Mouse (Mus musculus): Measurements from ENCODE around the gene Eif2ak4.

The Eif2ak4 gene

DNA sequence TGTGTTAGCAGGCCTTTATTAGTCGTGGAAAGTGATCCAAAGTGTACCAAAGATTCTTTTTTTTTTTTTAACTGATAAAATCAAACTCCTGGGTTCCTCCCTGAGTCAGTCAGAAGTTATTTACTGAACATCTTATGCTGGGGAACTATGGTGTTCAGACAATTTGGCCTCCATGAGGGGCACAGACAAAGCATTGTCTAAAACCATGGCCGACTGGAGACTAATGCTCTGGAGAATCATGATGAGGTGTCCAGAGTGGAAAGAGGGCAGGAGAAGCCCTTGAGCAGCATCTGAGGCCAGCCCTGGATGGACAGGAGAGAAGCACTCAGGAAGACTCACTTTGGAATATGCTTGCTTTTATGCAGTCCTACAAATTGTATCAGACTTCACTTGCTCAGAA lies 18.4 kb downstream of the Eif2ak4 start:
- DNase-seq: no peak

DNA sequence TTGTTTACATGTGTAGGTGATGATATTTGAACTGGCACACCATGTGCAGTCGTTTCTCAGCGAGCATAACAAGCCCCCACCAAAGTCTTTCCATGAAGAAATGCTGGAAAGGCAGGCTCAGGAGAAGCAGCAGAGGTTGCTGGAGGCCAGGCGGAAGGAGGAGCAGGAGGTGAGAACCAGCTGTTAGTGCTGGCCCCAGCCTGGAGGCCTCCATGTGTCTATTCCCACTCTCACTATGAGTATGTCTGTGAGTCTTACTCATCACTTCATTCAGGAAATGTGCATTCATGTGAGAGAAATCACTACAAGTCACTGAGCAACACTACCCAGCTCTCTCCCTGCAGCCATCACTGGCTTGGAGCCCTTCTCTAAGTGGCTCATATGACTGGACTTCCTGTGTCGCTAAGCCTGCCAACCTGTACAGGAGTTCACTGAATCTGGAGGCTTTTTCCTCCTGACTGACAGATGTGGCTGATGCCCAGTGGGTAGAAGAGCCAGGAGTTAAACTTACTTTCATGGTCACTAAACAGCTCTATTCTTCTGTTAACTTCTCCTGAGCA lies 20.0 kb downstream of the Eif2ak4 start:
- DNase-seq: no peak

DNA sequence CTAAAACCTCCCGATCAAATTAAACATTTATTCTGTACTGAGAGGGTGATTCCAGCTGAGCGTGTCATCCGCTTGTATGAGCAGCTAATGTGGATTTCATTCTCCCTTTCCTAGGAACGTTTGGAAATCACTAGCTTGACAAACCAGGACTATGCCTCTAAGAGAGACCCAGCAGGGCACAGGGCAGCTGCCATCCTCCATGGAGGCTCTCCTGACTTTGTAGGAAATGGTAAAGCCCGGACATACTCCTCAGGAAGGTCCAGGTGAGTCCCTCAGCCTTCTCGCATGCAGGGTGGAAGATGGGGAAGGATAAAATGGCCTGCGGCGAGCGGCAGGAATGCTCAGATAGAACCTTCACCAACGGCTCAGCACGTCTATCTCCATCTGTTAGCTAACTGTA lies 24.4 kb downstream of the Eif2ak4 start:
- no peak for DNase-seq

GRCm38 (mm10) chr2:118415601-118416355 lies 27.4 kb downstream of the Eif2ak4 start:
- no peak for DNase-seq

DNA sequence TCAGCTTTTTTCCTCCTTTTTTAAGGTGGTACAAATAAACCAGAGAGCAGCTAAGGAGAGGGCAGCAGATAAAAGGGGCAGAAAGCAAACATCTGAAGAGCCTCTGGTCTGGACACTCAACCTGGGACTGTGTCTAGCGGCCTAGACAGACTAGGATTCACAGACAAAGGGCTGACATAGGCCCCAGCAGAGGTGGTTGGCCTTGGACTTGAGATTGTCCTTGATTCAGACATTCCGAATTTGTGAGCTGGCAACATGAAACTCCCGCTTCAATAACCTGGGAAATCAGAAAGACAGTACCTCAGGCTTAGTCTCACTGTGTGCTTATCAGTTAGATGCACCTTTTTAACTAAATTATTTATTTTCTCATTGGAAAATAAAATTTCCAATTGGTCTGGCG lies 29.7 kb downstream of the Eif2ak4 start:
- DNase-seq: no peak

DNA sequence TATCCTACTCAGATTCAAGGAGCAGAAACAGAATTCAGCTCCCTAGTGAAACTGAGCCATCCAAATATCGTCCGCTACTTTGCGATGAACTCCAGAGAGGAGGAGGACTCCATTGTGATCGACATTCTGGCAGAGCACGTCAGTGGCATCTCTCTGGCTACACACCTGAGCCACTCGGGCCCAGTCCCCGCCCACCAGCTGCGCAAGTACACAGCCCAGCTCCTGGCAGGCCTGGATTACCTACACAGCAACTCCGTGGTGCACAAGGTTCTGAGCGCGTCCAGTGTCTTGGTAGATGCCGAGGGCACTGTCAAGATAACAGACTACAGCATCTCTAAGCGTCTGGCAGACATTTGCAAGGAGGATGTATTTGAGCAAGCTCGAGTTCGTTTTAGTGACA lies 33.5 kb downstream of the Eif2ak4 start:
- no peak for DNase-seq

- no peak for DNase-seq
Measured at GRCm38 (mm10) chr2:118422385-118422784, 34.0 kb downstream of the Eif2ak4 start.

DNA sequence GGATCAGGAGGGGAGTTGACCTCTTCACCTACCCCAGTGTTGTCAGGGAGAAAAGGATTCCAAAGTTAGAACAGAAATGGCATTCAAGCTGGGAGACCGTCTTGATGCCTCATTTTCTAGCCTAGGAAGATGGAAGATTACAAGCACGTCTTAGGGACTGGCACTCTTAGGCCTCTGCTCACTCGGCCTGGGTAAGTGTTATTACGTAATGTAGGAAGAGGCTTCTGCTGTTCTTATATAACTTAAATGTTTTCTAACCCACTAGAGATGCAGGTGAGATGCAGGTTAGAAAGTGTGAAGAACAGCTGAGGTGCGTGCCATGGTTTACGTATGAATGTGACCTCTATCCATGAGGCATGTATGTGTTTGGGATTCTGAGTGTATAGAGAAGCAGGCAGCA lies 39.9 kb downstream of the Eif2ak4 start:
- DNase-seq: no peak

DNA sequence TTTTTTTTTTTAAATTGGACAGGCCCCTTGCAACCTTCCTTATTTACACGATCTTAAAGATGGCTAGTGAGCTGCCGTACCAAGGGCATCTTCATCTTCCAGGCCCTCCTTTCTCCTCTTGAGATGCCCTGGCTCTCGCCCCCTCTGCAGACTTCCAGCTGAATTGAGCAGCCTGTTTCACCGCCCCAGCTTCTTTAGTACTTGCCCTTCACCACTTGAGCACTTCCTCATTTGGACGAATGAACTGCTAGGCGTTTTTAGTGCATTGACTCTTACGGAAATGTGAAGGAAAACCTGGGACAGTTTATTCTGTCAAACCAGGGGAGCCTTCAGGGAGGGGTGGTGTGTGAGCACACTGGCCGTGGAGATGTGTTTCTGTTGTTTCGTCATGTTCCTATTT lies 40.9 kb downstream of the Eif2ak4 start:
- DNase-seq: no peak

GRCm38 (mm10) chr2:118430630-118431029 lies 42.2 kb downstream of the Eif2ak4 start:
- no peak for DNase-seq

DNA sequence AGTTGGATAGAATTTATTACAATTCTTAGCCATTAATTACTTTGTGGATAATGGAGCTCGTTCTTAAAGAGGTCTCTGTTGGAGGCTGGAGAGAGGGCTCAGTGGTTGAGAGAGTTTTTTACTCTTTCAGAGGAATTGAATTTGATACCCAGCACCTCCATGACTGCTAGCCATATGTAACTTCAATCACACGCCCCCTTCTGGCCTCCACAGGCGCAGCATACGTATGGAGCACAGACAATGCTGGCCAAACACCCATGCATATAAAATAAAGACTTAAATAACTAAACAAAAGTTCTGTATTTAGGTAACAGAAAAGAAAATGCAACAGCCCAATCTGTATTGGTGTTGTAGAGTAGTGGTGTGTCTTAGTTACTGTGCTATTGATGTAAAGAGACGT lies 43.2 kb downstream of the Eif2ak4 start:
- DNase-seq: peak; percentile 64

DNA sequence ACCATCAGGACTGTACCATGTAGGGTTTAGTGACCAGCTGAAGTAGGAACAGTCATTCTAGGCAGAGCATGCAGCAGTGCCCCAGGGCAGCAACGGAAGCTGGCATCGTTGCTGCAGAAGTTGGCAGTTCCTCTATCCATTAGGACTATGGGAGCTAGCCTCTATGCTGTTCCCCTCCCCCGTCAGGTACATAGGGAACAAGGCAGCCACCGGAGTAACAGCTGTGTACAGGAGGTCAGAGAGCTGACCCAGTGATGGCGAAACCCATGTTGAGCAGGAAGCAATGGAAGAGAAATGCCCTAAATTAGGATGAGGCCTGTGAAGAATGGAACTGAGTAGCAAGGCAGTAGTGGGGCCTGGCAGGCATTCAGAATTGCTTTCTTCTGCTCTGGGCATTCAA lies 53.8 kb downstream of the Eif2ak4 start:
- no peak for DNase-seq

DNA sequence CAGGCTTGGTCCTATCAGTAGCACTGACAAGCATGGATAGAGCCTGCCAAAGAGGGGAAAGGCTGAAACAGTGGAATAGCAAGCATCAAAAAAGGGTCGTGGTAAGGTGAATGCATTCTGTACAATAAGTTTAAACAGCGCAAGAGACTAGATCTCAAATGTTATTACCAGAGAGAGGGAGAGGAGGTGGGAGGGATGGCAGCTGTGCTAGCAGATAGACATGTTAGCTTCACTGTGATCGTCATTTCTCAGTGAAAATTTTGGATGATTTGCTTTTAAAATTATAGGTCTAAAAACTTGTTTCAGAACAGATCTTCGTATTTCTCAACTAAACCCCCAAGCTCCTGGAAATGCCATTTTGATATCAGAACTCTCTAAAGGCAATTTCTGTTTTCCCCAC lies 54.3 kb downstream of the Eif2ak4 start:
- DNase-seq: no peak

GRCm38 (mm10) chr2:118445696-118446674 lies 57.6 kb downstream of the Eif2ak4 start:
- DNase-seq: no peak

DNA sequence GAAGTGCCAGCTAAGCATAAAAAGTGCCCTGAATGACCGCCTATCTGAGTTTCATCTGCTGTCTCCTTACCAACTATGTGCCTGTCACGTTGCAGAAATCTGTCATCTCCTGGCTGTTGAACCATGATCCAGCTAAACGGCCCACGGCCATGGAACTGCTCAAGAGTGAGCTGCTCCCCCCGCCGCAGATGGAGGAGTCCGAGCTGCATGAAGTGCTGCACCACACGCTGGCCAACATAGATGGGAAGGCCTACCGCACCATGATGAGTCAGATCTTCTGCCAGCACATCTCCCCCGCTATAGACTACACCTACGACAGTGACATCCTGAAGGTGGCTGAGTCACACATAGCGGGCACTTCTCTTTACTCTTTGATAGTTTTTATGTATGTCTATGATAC lies 59.8 kb downstream of the Eif2ak4 start:
- DNase-seq: no peak

GRCm38 (mm10) chr2:118451056-118451455 lies 62.6 kb downstream of the Eif2ak4 start:
- DNase-seq: no peak

GRCm38 (mm10) chr2:118457029-118457428 lies 68.6 kb downstream of the Eif2ak4 start:
- DNase-seq: no peak

DNA sequence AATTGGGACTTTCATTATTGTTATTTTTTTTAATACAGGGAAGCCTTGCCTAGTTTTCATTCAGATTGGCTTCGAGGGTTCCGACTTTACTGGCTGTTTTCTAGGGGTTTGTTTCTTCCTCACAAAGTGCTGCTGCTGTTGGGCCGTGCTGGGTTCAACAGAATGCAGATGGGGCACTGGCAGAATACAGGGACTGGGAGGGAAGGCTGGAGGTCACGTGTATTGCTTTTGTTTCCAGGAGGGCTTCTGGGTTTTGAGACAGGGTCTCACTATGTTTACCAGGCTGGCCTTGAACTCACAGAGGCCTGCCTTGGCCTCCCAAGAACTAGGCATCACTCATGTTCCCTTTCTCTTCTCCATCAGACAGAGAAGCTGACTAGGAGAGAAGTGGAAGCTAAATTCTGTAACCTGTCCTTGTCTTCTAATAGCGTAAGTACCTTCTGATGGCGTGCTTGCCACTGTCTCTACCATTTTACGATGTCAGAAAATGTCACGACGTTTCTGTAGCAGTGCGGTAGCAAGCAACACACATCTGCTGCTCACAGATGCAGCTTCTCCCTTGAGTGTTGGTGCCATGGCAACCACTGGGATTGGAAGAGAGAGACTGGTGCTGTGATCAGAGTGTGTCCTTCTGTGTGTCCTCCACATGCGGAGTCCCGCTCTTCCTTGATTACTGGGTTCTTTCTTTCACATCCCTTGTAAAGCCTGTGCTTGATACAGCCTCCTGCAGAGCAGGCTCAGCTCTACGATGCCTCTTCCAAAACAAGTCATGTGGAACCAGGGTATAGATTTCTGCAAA lies 69.2 kb downstream of the Eif2ak4 start:
- DNase-seq: no peak

- DNase-seq: no peak
Measured at GRCm38 (mm10) chr2:118461480-118462165, 73.2 kb downstream of the Eif2ak4 start.

- DNase-seq: no peak
Measured at GRCm38 (mm10) chr2:118463480-118463879, 75.1 kb downstream of the Eif2ak4 start.

DNA sequence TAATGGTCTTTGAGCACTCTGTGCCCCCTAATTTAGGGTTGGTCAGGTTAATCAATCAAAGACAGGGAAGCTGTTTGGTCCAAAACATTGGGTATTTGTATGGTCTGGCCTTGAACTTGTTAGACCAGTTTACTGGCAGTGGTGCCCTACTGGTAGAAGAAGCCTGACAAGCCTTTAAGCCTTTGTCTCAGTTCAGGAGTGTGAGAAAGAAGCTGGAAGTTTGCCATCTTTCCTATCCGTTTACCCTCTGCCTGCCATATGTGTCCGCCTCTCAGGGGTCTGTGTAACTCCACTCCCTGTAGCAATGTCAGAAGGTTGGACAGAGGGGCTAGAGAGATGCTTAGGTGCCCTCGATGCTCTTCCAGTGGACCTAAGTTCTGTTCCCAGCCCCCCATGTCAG lies 76.0 kb downstream of the Eif2ak4 start:
- no peak for DNase-seq

DNA sequence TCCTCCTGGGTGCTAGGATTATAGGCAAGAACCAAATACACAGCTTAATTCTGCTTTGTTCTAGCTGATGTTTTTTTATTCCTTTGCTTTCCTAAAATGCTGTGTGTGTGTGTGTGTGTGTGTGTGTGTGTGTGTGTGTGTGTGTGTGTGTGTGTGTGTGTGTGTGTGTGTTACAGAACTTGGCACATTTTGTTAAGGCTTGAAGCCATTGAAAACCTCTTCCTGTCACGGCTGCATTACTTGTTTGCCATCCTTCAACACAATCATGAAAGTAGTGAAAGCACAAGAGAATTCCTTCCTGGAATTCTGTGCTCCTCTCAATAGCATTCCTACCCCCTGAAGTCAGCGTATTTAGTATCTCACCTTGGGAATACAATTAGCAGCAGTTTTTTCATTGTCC lies 77.5 kb downstream of the Eif2ak4 start:
- no peak for DNase-seq

Data from thymus, postnatal 4 days (tissue).